Mouse (Mus musculus): Measurements from ENCODE around the gene Sim1.

DNA sequence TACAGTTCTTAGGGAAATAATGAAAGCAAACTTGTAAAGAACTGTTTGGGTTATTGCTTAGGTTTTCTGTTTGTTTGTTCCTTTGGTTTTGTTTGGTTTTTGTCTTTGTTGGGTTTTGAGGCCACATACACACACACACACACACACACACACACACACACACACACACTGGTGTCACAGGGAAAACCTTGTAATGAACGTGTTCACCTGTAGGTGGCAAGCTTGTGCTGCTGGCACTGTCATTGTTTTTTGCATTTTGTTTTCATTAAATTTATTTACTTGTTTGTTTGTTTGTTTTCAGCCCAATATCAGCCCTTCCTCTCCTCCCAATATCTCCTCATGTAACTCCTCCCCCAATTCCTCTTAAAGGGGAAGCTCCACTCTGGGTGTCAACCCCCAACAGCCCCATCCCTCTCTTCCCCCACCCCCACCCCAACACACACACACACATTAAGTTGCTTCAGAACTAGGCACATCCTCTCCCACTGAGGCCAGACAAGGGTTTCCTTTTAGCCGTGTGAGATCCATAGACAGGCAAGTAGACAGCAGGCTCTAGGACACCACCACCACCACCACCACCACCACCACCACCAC is 13.0 kb upstream of the Sim1 start:
- TF ChIP-seq CTCF (IDR thresholded peaks at IDR 0.05; ENCODE audit: control insufficient read depth, insufficient read depth, insufficient read length) (peak; percentile 48), MAX (IDR thresholded peaks at IDR 0.05) (no peak), CEBPB (IDR thresholded peaks at IDR 0.05; ENCODE audit: low read depth) (no peak)

All from C2C12 (cell line).